Mouse (Mus musculus) G1E (cell line): ENCODE data around the gene Tuft1.
"Not testable (repeated sequence)": the region's sequence is repeated elsewhere in the genome, so short reads cannot be mapped to it uniquely, and the experiment has no call there.

Experiments
- CTCF ChIP-seq: IDR thresholded peaks from 2 replicates; pipeline ENCODE4 v1.5.1; 2012; ENCODE audit warnings: low read depth, low read length, inconsistent platforms, mixed read lengths
- POLR2AphosphoS5 ChIP-seq: IDR thresholded peaks from 2 replicates; pipeline ENCODE4 v1.6.1; 2012; ENCODE audit warnings: low read depth, low read length, inconsistent platforms; ENCODE audit not compliant: insufficient replicate concordance

- TF ChIP-seq CTCF, POLR2AphosphoS5: not testable (repeated sequence)
Observed at GRCm38 (mm10) chr3:94685989-94686772, 27.5 kb upstream of the Tuft1 start.
